Mouse (Mus musculus) kidney, postnatal 0 days (tissue): ENCODE measurements around the gene Notch2. TPM values are rescaled to one million over a fixed set of nuclear protein-coding genes. Genes with fewer than 3 reads are reported as not detected.
A peak's percentile ranks its signal among the peaks of the same experiment; 100 is the strongest.

ENCODE experiments used
- ATAC-seq: fragments of 200-750 bp; cut with Nextera tagmentation; replicated peaks from 2 replicates; pipeline ENCODE4 v1.8.0; 2017; ENCODE audit warnings: low read depth, moderate number of reproducible peaks, moderate TSS enrichment, moderate library complexity; ENCODE audit not compliant: low FRiP score
- DNase-seq: peaks from one replicate; pipeline ENCODE4 v3.0.0-alpha.2; 2016; ENCODE audit warnings: low spot score
- H3K27ac ChIP-seq: fragments of 300-500 bp; sonication (generic); 2 replicates; pipeline ENCODE4 v1.5.1; 2014; ENCODE audit warnings: mild to moderate bottlenecking
- H3K27me3 ChIP-seq: fragments of 300-500 bp; sonication (generic); 2 replicates; pipeline ENCODE4 v1.6.1; 2014; ENCODE audit warnings: low read length, mixed read lengths; ENCODE audit not compliant: insufficient read depth
- H3K36me3 ChIP-seq: fragments of 300-500 bp; sonication (generic); 2 replicates; pipeline ENCODE4 v1.6.1; 2014; ENCODE audit warnings: low read length, mixed read lengths; ENCODE audit not compliant: insufficient read depth
- H3K4me1 ChIP-seq: fragments of 300-500 bp; sonication (generic); replicated peaks from 2 replicates; pipeline ENCODE4 v1.6.1; 2014; ENCODE audit warnings: antibody characterized with exemption, low read length, mixed read lengths; ENCODE audit not compliant: insufficient read depth
- H3K4me2 ChIP-seq: fragments of 300-500 bp; sonication (generic); 2 replicates; pipeline ENCODE4 v1.6.1; 2014; ENCODE audit warnings: mild to moderate bottlenecking, low read length, moderate library complexity, mixed read lengths
- H3K4me3 ChIP-seq: fragments of 300-500 bp; sonication (generic); replicated peaks from 2 replicates; pipeline ENCODE4 v1.5.1; 2014; ENCODE audit warnings: low read depth, low read length
- H3K9ac ChIP-seq: fragments of 300-500 bp; sonication (generic); 2 replicates; pipeline ENCODE4 v1.6.1; 2014; ENCODE audit warnings: low read depth, low read length
- H3K9me3 ChIP-seq: fragments of 300-500 bp; sonication (generic); replicated peaks from 2 replicates; pipeline ENCODE4 v1.6.1; 2016; ENCODE audit warnings: low read length, inconsistent platforms, mixed read lengths
- CTCF ChIP-seq: IDR thresholded peaks from 2 replicates; pipeline ENCODE4 v1.5.1; 2016; ENCODE audit warnings: antibody characterized with exemption, low read depth, mild to moderate bottlenecking, moderate library complexity
- WGBS: fragments of 180-500 bp; shearing (Covaris S2); extraction: QIAGEN DNeasy Blood & Tissue Kit; methylation state at CpG from one replicate; pipeline ENCODE4 v1.1.7; 2014; 5-methylcytosine and 5-hydroxymethylcytosine counted together
- polyA plus RNA-seq: library from polyadenylated mRNA; unstranded; fragments of >200 nt; fragmentation: Nextera tagmentation; extraction: Ambion mirVana; gene quantifications from 2 replicates; pipeline ENCODE4 v1.2.1, GENCODE M21; 2015

Gene Notch2
- polyA plus RNA-seq, 1 experiment from 2014 or later = 25.2 TPM

- Histone ChIP-seq H3K27ac (peak overlapping the region; percentile 72), H3K4me2 (no peak overlapping the region), H3K4me3 (no peak overlapping the region), H3K27me3 (no peaks in the 10 kb centered on the region), H3K9ac (no peak overlapping the region), H3K4me1 (peaks cover 5% of the 10 kb centered on the region; the same call in 1 of the 2 replicates), H3K9me3 (no peaks in the 10 kb centered on the region), H3K36me3 (no peaks in the 10 kb centered on the region)
- ATAC-seq (no peak; the same call in 1 of the 2 replicates), DNase-seq (peak; percentile 65)
- TF ChIP-seq CTCF = no peak
- whole genome bisulfite sequencing = 13% methylated on average over 9 of the region's 9 CpGs
These were observed 184.6 kb downstream of the Notch2 start for GRCm38 (mm10) chr3:98197711-98198532.

- DNase-seq (no peak), ATAC-seq (no peak)
- H3K9ac ChIP-seq = no peak overlapping the region
- no peaks in the 10 kb centered on the region for H3K27me3 ChIP-seq
- TF ChIP-seq CTCF = no peak
- H3K4me2 ChIP-seq = no peak overlapping the region
- no peak overlapping the region for H3K27ac ChIP-seq
- no peak overlapping the region for H3K4me3 ChIP-seq
- WGBS = 65% methylated on average over 5 of the region's 5 CpGs
- H3K36me3 ChIP-seq = no peaks in the 10 kb centered on the region
- H3K4me1 ChIP-seq = peaks cover 5% of the 10 kb centered on the region; the same call in 1 of the 2 replicates
- H3K9me3 ChIP-seq = no peaks in the 10 kb centered on the region
These were observed 186.4 kb downstream of the Notch2 start for GRCm38 (mm10) chr3:98199747-98200146.

Other genes starting within 250 kb of the Notch2 start
- 17.6 and 18.0 TPM in 2 replicates for gene Pde4dip, start 124.8 kb upstream of the Notch2 start, polyA plus RNA-seq
- 97.7 and 102 TPM in 2 replicates for gene Sec22b, start 112.3 kb upstream of the Notch2 start, polyA plus RNA-seq
- gene Adam30, start 147.1 kb downstream of the Notch2 start, polyA plus RNA-seq = not detected in 2 replicates
- gene Reg4, start 208.6 kb downstream of the Notch2 start, polyA plus RNA-seq = 0.31 and 0.49 TPM in 2 replicates